In the genomic region with DNA sequence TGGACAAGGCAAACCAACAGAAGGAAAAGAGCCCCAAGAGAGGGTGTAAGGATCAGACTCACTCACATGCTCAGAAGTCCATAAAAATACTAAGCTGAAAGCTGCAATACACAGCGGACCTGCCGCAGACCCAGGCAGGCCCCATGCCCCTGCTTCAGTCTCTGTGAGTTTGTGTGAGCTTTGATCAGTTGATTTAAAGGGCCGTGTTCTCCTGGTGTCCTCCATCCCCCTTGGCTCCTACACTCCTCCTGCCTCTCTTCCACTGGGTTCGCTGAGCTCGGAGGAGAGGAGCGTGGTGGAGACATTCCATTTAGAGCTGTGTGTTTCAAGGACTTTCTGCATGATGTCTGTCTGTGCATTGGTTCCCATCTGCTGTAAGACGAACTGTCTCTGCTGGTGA, we compare ENCODE assay signal across 25 mouse cellular contexts. TPM values are rescaled to one million over a fixed set of nuclear protein-coding genes. Genes with fewer than 3 reads are reported as not detected.
DNase-seq lines count a peak whose midpoint lies in the region; ATAC-seq lines count a peak whose summit lies in the region.
"Had no signal": no experiment of that assay in that cellular context is flagged by ENCODE, and none has a peak within 500 bp of the region (broad histone marks: within the 10 kb centered on the region; RNA-seq: fewer than 3 reads in every experiment).

No protein-coding gene starts in this region.

- no peaks in the 10 kb centered on the region for H3K9me3 ChIP-seq in limb, embryonic 13.5 days
- no peaks in the 10 kb centered on the region for H3K9me3 ChIP-seq in limb, embryonic 10.5 days (replicated peaks)
- no peaks in the 10 kb centered on the region for H3K9me3 ChIP-seq in embryonic facial prominence, embryonic 15.5 days (replicated peaks)
- H3K9me3 ChIP-seq in limb, embryonic 15.5 days, result no peaks in the 10 kb centered on the region
- H3K9me3 ChIP-seq: forebrain, embryonic 12.5 days; forebrain, embryonic 15.5 days had no signal

- peaks cover 9% of the 10 kb centered on the region for H3K36me3 ChIP-seq in limb, embryonic 13.5 days
- H3K36me3 ChIP-seq in limb, embryonic 10.5 days, result peaks cover 10% of the 10 kb centered on the region
- H3K36me3 ChIP-seq in embryonic facial prominence, embryonic 15.5 days, result no peaks in the 10 kb centered on the region
- no peaks in the 10 kb centered on the region for H3K36me3 ChIP-seq in limb, embryonic 15.5 days
- H3K36me3 ChIP-seq: forebrain, embryonic 15.5 days had no signal

- no peak overlapping the region for H3K9ac ChIP-seq in limb, embryonic 13.5 days
- no peak overlapping the region for H3K9ac ChIP-seq in embryonic facial prominence, embryonic 15.5 days
- H3K9ac ChIP-seq in limb, embryonic 15.5 days, result no peak overlapping the region
- H3K9ac ChIP-seq: forebrain, embryonic 12.5 days; forebrain, embryonic 15.5 days; hindbrain, embryonic 14.5 days had no signal

- ATAC-seq in limb, embryonic 13.5 days (ENCODE audit: low FRiP score, low read depth), result no peak
- ATAC-seq in embryonic facial prominence, embryonic 15.5 days (ENCODE audit: insufficient number of reproducible peaks, low FRiP score, low TSS enrichment, low read depth), result no peak
- no peak for ATAC-seq in limb, embryonic 15.5 days (ENCODE audit: insufficient number of reproducible peaks, low FRiP score, low TSS enrichment, low read depth)
- ATAC-seq: CD4-positive, CD25-positive, alpha-beta regulatory T cell, adult 4 months; forebrain, embryonic 15.5 days; hindbrain, postnatal 0 days; inflammation-experienced regulatory T-cells, adult 6 months; intestine, embryonic 16.5 days had no signal

- 62% methylated on average over 7 of the region's 7 CpGs for WGBS in limb, embryonic 13.5 days
- 81% methylated on average over 7 of the region's 7 CpGs for WGBS in limb, embryonic 10.5 days
- WGBS in embryonic facial prominence, embryonic 15.5 days, result 67% methylated on average over 7 of the region's 7 CpGs
- 47% methylated on average over 7 of the region's 7 CpGs for WGBS in limb, embryonic 15.5 days

- H3K4me2 ChIP-seq in limb, embryonic 13.5 days (replicated peaks), result no peak overlapping the region
- H3K4me2 ChIP-seq in embryonic facial prominence, embryonic 15.5 days (replicated peaks), result no peak overlapping the region
- no peak overlapping the region for H3K4me2 ChIP-seq in limb, embryonic 15.5 days
- H3K4me2 ChIP-seq: forebrain, embryonic 12.5 days; forebrain, embryonic 15.5 days; heart, embryonic 11.5 days; hindbrain, embryonic 14.5 days had no signal

- H3K4me1 ChIP-seq in limb, embryonic 13.5 days, result peaks cover 25% of the 10 kb centered on the region
- no peaks in the 10 kb centered on the region for H3K4me1 ChIP-seq in limb, embryonic 10.5 days
- peaks cover 23% of the 10 kb centered on the region for H3K4me1 ChIP-seq in embryonic facial prominence, embryonic 15.5 days
- H3K4me1 ChIP-seq in limb, embryonic 15.5 days, result 0 out of 2 replicates have a peak, but pooled peaks cover 6% of the 10 kb centered on the region
- H3K4me1 ChIP-seq: forebrain, embryonic 12.5 days; forebrain, embryonic 15.5 days had no signal

- no peak overlapping the region for H3K4me3 ChIP-seq in limb, embryonic 13.5 days
- H3K4me3 ChIP-seq in limb, embryonic 10.5 days, result no peak overlapping the region
- no peak overlapping the region for H3K4me3 ChIP-seq in embryonic facial prominence, embryonic 15.5 days (replicated peaks)
- no peak overlapping the region for H3K4me3 ChIP-seq in limb, embryonic 15.5 days
- H3K4me3 ChIP-seq: erythroblast, embryonic 14.5 days; forebrain, embryonic 12.5 days; forebrain, embryonic 15.5 days; heart, adult 2 months had no signal

- H3K27ac ChIP-seq in limb, embryonic 13.5 days, result 0 out of 2 replicates have a peak overlapping the region, but pooled peaks have one; percentile 2
- no peak overlapping the region for H3K27ac ChIP-seq in limb, embryonic 10.5 days
- 0 out of 2 replicates have a peak overlapping the region, but pooled peaks have one; percentile 31 for H3K27ac ChIP-seq in embryonic facial prominence, embryonic 15.5 days (replicated peaks)
- H3K27ac ChIP-seq in limb, embryonic 15.5 days, result peak overlapping the region; percentile 27; the same call in 1 of the 2 replicates
- H3K27ac ChIP-seq: forebrain, embryonic 12.5 days; forebrain, embryonic 15.5 days; heart, adult 2 months; hindbrain, embryonic 14.5 days; hindbrain, postnatal 0 days had no signal

- DNase-seq in heart, adult 11 months, result peak; percentile 80
- DNase-seq in heart, postnatal 25 days (ENCODE audit: low spot score), result no peak
- DNase-seq in limb, embryonic 10.5 days (ENCODE audit: low spot score), result no peak
- DNase-seq: adrenal gland, adult 2 months; adrenal gland, postnatal 14 days; cerebellum, adult 11 months; cerebellum, adult 8-10 months; cerebellum, postnatal 10 days; cerebellum, postnatal 36 days; embryo, embryonic 11 days; gastrocnemius, postnatal 10 days; heart, adult 2 months; heart, postnatal 4 days had no signal

- intact Hi-C loops in heart, postnatal 25 days (cut with DNase I), result no loop called here

- H3K27me3 ChIP-seq in limb, embryonic 13.5 days, result no peaks in the 10 kb centered on the region
- H3K27me3 ChIP-seq in limb, embryonic 10.5 days (ENCODE audit: low read depth, poor library complexity, severe bottlenecking), result no peaks in the 10 kb centered on the region
- no peaks in the 10 kb centered on the region for H3K27me3 ChIP-seq in embryonic facial prominence, embryonic 15.5 days
- no peaks in the 10 kb centered on the region for H3K27me3 ChIP-seq in limb, embryonic 15.5 days
- H3K27me3 ChIP-seq: forebrain, embryonic 12.5 days; forebrain, embryonic 15.5 days had no signal

RNA-seq across cellular contexts. Expression of gene Mindy4, which starts 48.4 kb away (rescaled TPM):
- 1 to 10 TPM; 4.1 to 4.4 TPM for total RNA-seq in heart, postnatal 25 days (2021)
- polyA plus RNA-seq in limb, embryonic 13.5 days (2015; fragmentation: Nextera tagmentation; extraction: Ambion mirVana), result 16.3 and 17.5 TPM in 2 replicates
- polyA plus RNA-seq in limb, embryonic 10.5 days (2016; fragmentation: Nextera tagmentation; extraction: Ambion mirVana), result 15.5 and 16.2 TPM in 2 replicates
- 16.5 and 21.4 TPM in 2 replicates for polyA plus RNA-seq in embryonic facial prominence, embryonic 15.5 days (2015; fragmentation: Nextera tagmentation; extraction: Ambion mirVana)
- polyA plus RNA-seq in limb, embryonic 15.5 days (2015; fragmentation: Nextera tagmentation; extraction: Ambion mirVana), result 15.0 and 15.2 TPM in 2 replicates
- polyA plus RNA-seq: inflammation-experienced regulatory T-cells, adult 6 months had no signal
